Mouse (Mus musculus) embryo, embryonic 10.5 days (tissue): ENCODE measurements at regions not wholly inside any gene's neighbourhood (a gene's known extent, or its start where the extent isn't known, plus 50 kb on each side); places are given as distances from the start of the nearest gene placed in this dataset.

Experiments
- DNase-seq: peaks from one replicate; pipeline ENCODE4 v3.0.0-alpha.2; 2015; ENCODE audit warnings: low spot score

DNA sequence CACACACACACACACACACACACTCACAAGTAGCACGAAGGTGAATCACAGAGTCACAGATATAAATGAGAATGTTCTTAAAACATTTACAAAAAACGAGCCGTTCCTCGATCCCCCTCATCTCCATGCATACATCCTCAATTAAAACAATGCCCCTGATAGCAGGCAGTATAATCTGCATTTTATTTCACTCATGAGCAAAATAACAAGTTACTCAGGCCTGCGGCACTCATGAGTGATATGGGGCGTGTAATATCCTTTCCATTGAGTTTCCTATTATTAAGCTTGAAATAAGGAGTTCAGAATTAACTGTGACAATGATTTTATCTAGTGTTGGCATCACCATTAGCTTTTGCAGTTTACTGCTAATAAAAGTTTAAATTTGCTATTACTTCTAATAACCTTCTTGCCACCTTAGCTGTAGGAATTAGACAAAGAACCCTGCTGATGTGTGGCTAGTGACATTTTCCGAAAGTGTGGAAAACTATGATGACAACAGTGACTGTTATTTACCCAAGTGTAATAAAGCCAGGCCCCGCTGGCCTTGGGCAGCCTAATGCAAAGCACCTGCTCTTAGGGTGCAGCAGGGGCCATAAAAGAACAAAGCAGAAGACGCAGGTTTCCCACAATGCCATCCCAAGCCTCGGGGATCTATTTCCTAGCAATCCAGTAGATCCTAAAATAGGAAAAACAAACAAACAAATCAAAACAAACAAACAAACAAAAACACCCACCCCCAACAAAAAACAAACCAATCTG, 592.0 kb downstream of the Ttll7 start:
- no peak for DNase-seq

- DNase-seq, result no peak
These were observed 593.1 kb downstream of the Ttll7 start for GRCm38 (mm10) chr3:147445066-147445844.

- DNase-seq, result peak; percentile 48
These were observed 593.7 kb downstream of the Ttll7 start for GRCm38 (mm10) chr3:147445884-147446283.

- no peak for DNase-seq
These were observed 600.0 kb downstream of the Ttll7 start for GRCm38 (mm10) chr3:147452176-147452575.

GRCm38 (mm10) chr3:147455383-147455782, 603.2 kb downstream of the Ttll7 start:
- no peak for DNase-seq

DNA sequence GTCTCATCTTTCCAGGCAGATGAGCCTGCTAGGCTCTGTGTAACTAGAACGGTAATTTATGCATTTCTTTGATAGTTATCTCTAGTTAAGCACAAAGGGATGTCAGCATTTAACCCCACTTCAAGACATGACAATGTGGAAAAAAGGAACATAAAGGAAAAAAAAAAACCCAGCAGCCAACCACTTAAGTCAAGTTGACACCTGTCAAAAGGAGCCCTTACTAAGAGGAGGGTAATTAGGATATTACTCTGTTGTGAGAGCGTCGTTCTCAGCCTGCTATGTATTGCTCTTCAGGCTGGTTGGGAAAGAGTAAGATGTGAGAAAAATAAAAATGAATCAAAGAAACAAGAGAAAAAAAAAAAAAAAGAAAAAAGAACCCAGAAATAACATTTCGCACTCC, 604.1 kb downstream of the Ttll7 start:
- no peak for DNase-seq

DNA sequence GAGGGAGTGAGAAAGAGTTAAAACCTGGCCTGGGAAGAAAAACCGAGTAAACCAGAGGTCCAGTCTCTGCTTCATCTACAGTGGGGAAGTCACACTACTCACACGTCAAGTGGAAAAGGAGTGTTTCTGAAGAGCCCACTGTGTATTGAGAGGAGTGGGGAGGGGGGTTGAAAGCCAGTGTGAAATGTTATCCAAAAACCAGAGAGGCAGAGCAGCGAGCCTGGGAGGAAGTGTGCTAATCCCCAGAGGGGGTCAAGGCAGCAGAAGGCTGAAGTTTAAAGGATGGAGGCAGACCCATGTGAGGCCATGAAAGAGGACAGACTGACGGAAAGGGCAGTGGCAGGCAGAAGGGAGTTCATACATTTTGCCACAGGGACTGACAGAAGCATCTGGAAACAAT, 605.9 kb downstream of the Ttll7 start:
- DNase-seq, result peak; percentile 47

DNA sequence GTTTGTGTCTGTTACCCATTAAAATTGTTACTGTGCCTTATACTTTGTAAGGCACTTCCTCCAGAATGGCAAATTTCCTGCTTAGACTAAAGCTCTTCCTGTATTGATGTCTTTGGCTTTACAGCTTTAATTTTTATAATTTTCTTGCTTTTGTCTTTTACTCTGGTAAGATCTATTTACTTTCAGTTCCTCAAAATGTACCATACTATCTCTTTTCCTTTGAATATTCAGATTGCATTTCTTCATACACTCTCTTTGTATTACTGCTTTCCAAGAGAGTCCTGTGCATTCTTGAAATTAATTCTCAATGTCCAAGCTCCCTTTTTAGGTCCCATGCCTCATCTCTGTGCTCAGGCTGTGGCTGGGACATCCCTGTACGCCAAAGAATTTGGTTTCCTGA, 627.7 kb downstream of the Ttll7 start:
- DNase-seq, result no peak
